Mouse (Mus musculus) midbrain, embryonic 12.5 days (tissue): Measurements from ENCODE around the gene Ttl. TPM values are rescaled to one million over a fixed set of nuclear protein-coding genes. Genes with fewer than 3 reads are reported as not detected.
A peak's percentile ranks its signal among the peaks of the same experiment; 100 is the strongest.

ENCODE experiments used
- ATAC-seq: fragments of 200-750 bp; cut with Nextera tagmentation; 2 replicates; pipeline ENCODE4 v1.8.0; 2017; ENCODE audit warnings: low read depth, moderate TSS enrichment, moderate library complexity; ENCODE audit not compliant: low FRiP score
- H3K27ac ChIP-seq: fragments of 300-500 bp; sonication (generic); replicated peaks from 2 replicates; pipeline ENCODE4 v1.5.1; 2016; ENCODE audit warnings: mild to moderate bottlenecking
- H3K27me3 ChIP-seq: fragments of 300-500 bp; sonication (generic); 2 replicates; pipeline ENCODE4 v1.6.1; 2016; ENCODE audit warnings: mild to moderate bottlenecking
- H3K36me3 ChIP-seq: fragments of 300-500 bp; sonication (generic); 2 replicates; pipeline ENCODE4 v1.6.1; 2016
- H3K4me1 ChIP-seq: fragments of 300-500 bp; sonication (generic); 2 replicates; pipeline ENCODE4 v1.6.1; 2016
- H3K4me2 ChIP-seq: fragments of 300-500 bp; sonication (generic); replicated peaks from 2 replicates; pipeline ENCODE4 v1.6.1; 2016; ENCODE audit warnings: mild to moderate bottlenecking, moderate library complexity
- H3K4me3 ChIP-seq: fragments of 300-500 bp; sonication (generic); 2 replicates; pipeline ENCODE4 v1.5.1; 2016; ENCODE audit warnings: mild to moderate bottlenecking
- H3K9ac ChIP-seq: fragments of 300-500 bp; sonication (generic); replicated peaks from 2 replicates; pipeline ENCODE4 v1.6.1; 2016; ENCODE audit warnings: mild to moderate bottlenecking, moderate library complexity
- H3K9me3 ChIP-seq: fragments of 300-500 bp; sonication (generic); 2 replicates; pipeline ENCODE4 v1.6.1; 2016; ENCODE audit warnings: mild to moderate bottlenecking
- WGBS: fragments of 180-500 bp; shearing (Covaris S2); methylation state at CpG from one replicate; pipeline ENCODE4 v1.1.7; 2016; 5-methylcytosine and 5-hydroxymethylcytosine counted together
- polyA plus RNA-seq: library from polyadenylated mRNA; unstranded; fragments of >200 nt; fragmentation: Nextera tagmentation; extraction: Ambion mirVana; gene quantifications from 2 replicates; pipeline ENCODE4 v1.2.1, GENCODE M21; 2016

Ttl gene
- polyA plus RNA-seq, 1 experiment from 2014 or later = 16.8 TPM

GRCm38 (mm10) chr2:129090370-129090769 is 24.6 kb downstream of the Ttl start:
- no peak overlapping the region for H3K9ac ChIP-seq
- H3K9me3 ChIP-seq = no peaks in the 10 kb centered on the region
- H3K27me3 ChIP-seq = no peaks in the 10 kb centered on the region
- no peak overlapping the region for H3K27ac ChIP-seq
- peaks cover 69% of the 10 kb centered on the region for H3K36me3 ChIP-seq
- ATAC-seq = no peak
- no peak overlapping the region for H3K4me3 ChIP-seq
- H3K4me2 ChIP-seq = no peak overlapping the region
- 90% methylated on average over 4 of the region's 4 CpGs for WGBS
- no peaks in the 10 kb centered on the region for H3K4me1 ChIP-seq

GRCm38 (mm10) chr2:129092810-129093209 is 27.1 kb downstream of the Ttl start:
- Histone ChIP-seq H3K27me3 (no peaks in the 10 kb centered on the region), H3K4me2 (no peak overlapping the region), H3K4me3 (no peak overlapping the region), H3K4me1 (no peaks in the 10 kb centered on the region), H3K27ac (no peak overlapping the region), H3K9ac (no peak overlapping the region), H3K9me3 (no peaks in the 10 kb centered on the region), H3K36me3 (peaks cover 60% of the 10 kb centered on the region)
- WGBS = 90% methylated on average over 12 of the region's 12 CpGs
- ATAC-seq = no peak

- no peaks in the 10 kb centered on the region for H3K4me1 ChIP-seq
- H3K27me3 ChIP-seq = no peaks in the 10 kb centered on the region
- no peak overlapping the region for H3K4me3 ChIP-seq
- ATAC-seq = no peak
- no peak overlapping the region for H3K4me2 ChIP-seq
- WGBS = 89% methylated on average over 18 of the region's 18 CpGs
- H3K9me3 ChIP-seq = no peaks in the 10 kb centered on the region
- peaks cover 49% of the 10 kb centered on the region for H3K36me3 ChIP-seq
- no peak overlapping the region for H3K9ac ChIP-seq
- no peak overlapping the region for H3K27ac ChIP-seq
Observed at GRCm38 (mm10) chr2:129093926-129094724, 28.4 kb downstream of the Ttl start.

- WGBS = under 1% methylated on average over 35 of the region's 35 CpGs
- Histone ChIP-seq H3K36me3 (peaks cover 29% of the 10 kb centered on the region), H3K27me3 (no peaks in the 10 kb centered on the region), H3K27ac (no peak within 1 kb of the TSS), H3K4me3 (peak within 1 kb of the TSS; percentile 77), H3K4me1 (peaks cover 13% of the 10 kb centered on the region), H3K4me2 (peak within 1 kb of the TSS; percentile 86), H3K9ac (peak within 1 kb of the TSS; percentile 69), H3K9me3 (no peaks in the 10 kb centered on the region)
- peak; percentile 99 for ATAC-seq
Observed at GRCm38 (mm10) chr2:129100784-129101310, 35.1 kb downstream of the Ttl start, which contains the start of gene Polr1b. Polr1b (plus strand) TSS chr2:129100995.

- 96% methylated on average over 5 of the region's 5 CpGs for WGBS
- Histone ChIP-seq H3K4me2 (no peak overlapping the region), H3K9ac (no peak overlapping the region), H3K4me1 (no peaks in the 10 kb centered on the region), H3K9me3 (no peaks in the 10 kb centered on the region), H3K27me3 (no peaks in the 10 kb centered on the region), H3K36me3 (peaks cover 69% of the 10 kb centered on the region), H3K27ac (no peak overlapping the region), H3K4me3 (no peak overlapping the region)
- no peak for ATAC-seq
Observed at GRCm38 (mm10) chr2:129112924-129113323, 47.2 kb downstream of the Ttl start.

GRCm38 (mm10) chr2:129115706-129116367 is 50.1 kb downstream of the Ttl start:
- H3K4me2 ChIP-seq = no peak overlapping the region
- H3K4me1 ChIP-seq = no peaks in the 10 kb centered on the region
- no peak overlapping the region for H3K27ac ChIP-seq
- no peak overlapping the region for H3K4me3 ChIP-seq
- H3K9me3 ChIP-seq = no peaks in the 10 kb centered on the region
- H3K36me3 ChIP-seq = peaks cover 80% of the 10 kb centered on the region
- 94% methylated on average over 9 of the region's 9 CpGs for whole genome bisulfite sequencing
- ATAC-seq = no peak
- H3K27me3 ChIP-seq = no peaks in the 10 kb centered on the region
- no peak overlapping the region for H3K9ac ChIP-seq

- WGBS = 100% methylated on average over 1 of the region's 1 CpGs
- Histone ChIP-seq H3K36me3 (peaks cover 85% of the 10 kb centered on the region), H3K4me1 (no peaks in the 10 kb centered on the region), H3K9ac (no peak overlapping the region), H3K27me3 (no peaks in the 10 kb centered on the region), H3K27ac (no peak overlapping the region), H3K9me3 (no peaks in the 10 kb centered on the region), H3K4me2 (no peak overlapping the region), H3K4me3 (no peak overlapping the region)
- ATAC-seq = no peak
Observed at GRCm38 (mm10) chr2:129116368-129116739, 50.6 kb downstream of the Ttl start.

- Histone ChIP-seq H3K27ac (no peak overlapping the region), H3K9me3 (no peaks in the 10 kb centered on the region), H3K4me2 (no peak overlapping the region), H3K4me3 (no peak overlapping the region), H3K9ac (no peak overlapping the region), H3K36me3 (peaks cover 91% of the 10 kb centered on the region), H3K4me1 (no peaks in the 10 kb centered on the region), H3K27me3 (no peaks in the 10 kb centered on the region)
- ATAC-seq = no peak
- 92% methylated on average over 12 of the region's 12 CpGs for WGBS
Observed at GRCm38 (mm10) chr2:129118061-129118460, 52.3 kb downstream of the Ttl start.

GRCm38 (mm10) chr2:129121986-129122385 is 56.2 kb downstream of the Ttl start:
- Histone ChIP-seq H3K4me2 (no peak overlapping the region), H3K4me3 (no peak overlapping the region), H3K4me1 (no peaks in the 10 kb centered on the region), H3K27me3 (no peaks in the 10 kb centered on the region), H3K9me3 (no peaks in the 10 kb centered on the region), H3K27ac (no peak overlapping the region), H3K9ac (no peak overlapping the region), H3K36me3 (peaks cover 89% of the 10 kb centered on the region)
- ATAC-seq = no peak
- WGBS = 96% methylated on average over 8 of the region's 8 CpGs

- Histone ChIP-seq H3K9ac (peak within 1 kb of the TSS; percentile 78), H3K4me3 (peak within 1 kb of the TSS; percentile 73), H3K27me3 (no peaks in the 10 kb centered on the region), H3K4me2 (peak within 1 kb of the TSS; percentile 80), H3K36me3 (peaks cover 57% of the 10 kb centered on the region), H3K9me3 (peaks cover 10% of the 10 kb centered on the region), H3K4me1 (peaks cover 16% of the 10 kb centered on the region), H3K27ac (peak within 1 kb of the TSS; percentile 89)
- WGBS = 0% methylated on average over 35 of the region's 35 CpGs
- ATAC-seq = peak; percentile 100
Observed at GRCm38 (mm10) chr2:129129412-129129929, 63.7 kb downstream of the Ttl start, which contains the start of gene Chchd5. Chchd5 (plus strand) TSS chr2:129129700.

- Histone ChIP-seq H3K36me3 (peaks cover 51% of the 10 kb centered on the region), H3K27me3 (no peaks in the 10 kb centered on the region), H3K4me2 (peak overlapping the region; percentile 80)
Observed at GRCm38 (mm10) chr2:129129987-129130545, 64.3 kb downstream of the Ttl start.

GRCm38 (mm10) chr2:129130776-129131175 is 65.0 kb downstream of the Ttl start:
- H3K27ac ChIP-seq = no peak overlapping the region
- peaks cover 10% of the 10 kb centered on the region for H3K9me3 ChIP-seq
- H3K4me3 ChIP-seq = no peak overlapping the region

More at GRCm38 (mm10) chr2:129129987-129130545, 64.3 kb downstream of the Ttl start:
- 36% methylated on average over 18 of the region's 18 CpGs for WGBS
- peaks cover 16% of the 10 kb centered on the region for H3K4me1 ChIP-seq
- H3K9me3 ChIP-seq = peaks cover 10% of the 10 kb centered on the region
- H3K4me3 ChIP-seq = peak overlapping the region; percentile 73
- peak; percentile 56 for ATAC-seq
- peak overlapping the region; percentile 71 for H3K9ac ChIP-seq
- H3K27ac ChIP-seq = peak overlapping the region; percentile 89

More at GRCm38 (mm10) chr2:129130776-129131175, 65.0 kb downstream of the Ttl start:
- Histone ChIP-seq H3K27me3 (no peaks in the 10 kb centered on the region), H3K4me1 (peaks cover 16% of the 10 kb centered on the region), H3K4me2 (peak overlapping the region; percentile 80), H3K36me3 (peaks cover 44% of the 10 kb centered on the region), H3K9ac (no peak overlapping the region)
- no peak for ATAC-seq
- 98% methylated on average over 2 of the region's 2 CpGs for WGBS
